Mouse (Mus musculus) heart, embryonic 11.5 days (tissue): ENCODE data around the gene Psg19. TPM values are rescaled to one million over a fixed set of nuclear protein-coding genes. Genes with fewer than 3 reads are reported as not detected.
"Not testable (repeated sequence)": the region's sequence is repeated elsewhere in the genome, so short reads cannot be mapped to it uniquely, and the experiment has no call there.

ENCODE experiments used
- ATAC-seq: fragments of 200-750 bp; cut with Nextera tagmentation; replicated peaks from 2 replicates; pipeline ENCODE4 v1.8.0; 2017; ENCODE audit warnings: moderate library complexity; ENCODE audit not compliant: insufficient number of reproducible peaks, low FRiP score, low TSS enrichment
- H3K27ac ChIP-seq: fragments of 300-500 bp; sonication (generic); 2 replicates; pipeline ENCODE4 v1.5.1; 2014; ENCODE audit warnings: mild to moderate bottlenecking, low read depth, low read length
- H3K27me3 ChIP-seq: fragments of 300-500 bp; sonication (generic); 2 replicates; pipeline ENCODE4 v1.6.1; 2014; ENCODE audit warnings: mild to moderate bottlenecking, low read length, mixed read lengths; ENCODE audit not compliant: control insufficient read depth, insufficient read depth
- H3K36me3 ChIP-seq: fragments of 300-500 bp; sonication (generic); 2 replicates; pipeline ENCODE4 v1.6.1; 2014; ENCODE audit warnings: mild to moderate bottlenecking, low read length, moderate library complexity, mixed read lengths; ENCODE audit not compliant: control insufficient read depth, insufficient read depth
- H3K4me1 ChIP-seq: fragments of 300-500 bp; sonication (generic); 2 replicates; pipeline ENCODE4 v1.6.1; 2014; ENCODE audit warnings: low read length; ENCODE audit not compliant: control insufficient read depth, insufficient read depth
- H3K4me2 ChIP-seq: fragments of 300-500 bp; sonication (generic); 2 replicates; pipeline ENCODE4 v1.6.1; 2014; ENCODE audit warnings: mild to moderate bottlenecking, moderate library complexity
- H3K4me3 ChIP-seq: fragments of 300-500 bp; sonication (generic); 2 replicates; pipeline ENCODE4 v1.5.1; 2014; ENCODE audit warnings: low read depth, low read length
- H3K9ac ChIP-seq: fragments of 300-500 bp; sonication (generic); 2 replicates; pipeline ENCODE4 v1.6.1; 2014; ENCODE audit warnings: mild to moderate bottlenecking, low read depth, low read length, moderate library complexity
- H3K9me3 ChIP-seq: fragments of 300-500 bp; sonication (generic); replicated peaks from 2 replicates; pipeline ENCODE4 v1.6.1; 2016; ENCODE audit warnings: low read length; ENCODE audit not compliant: control insufficient read depth
- WGBS: fragments of 180-500 bp; shearing (Covaris S2); extraction: QIAGEN DNeasy Blood & Tissue Kit; methylation state at CpG from one replicate; pipeline ENCODE4 v1.1.7; 2014; ENCODE audit not compliant: insufficient replicate concordance; 5-methylcytosine and 5-hydroxymethylcytosine counted together
- polyA plus RNA-seq: library from polyadenylated mRNA; unstranded; fragments of >200 nt; fragmentation: Nextera tagmentation; extraction: Ambion mirVana; gene quantifications from 2 replicates; pipeline ENCODE4 v1.2.1, GENCODE M21; 2014

The Psg19 gene
- polyA plus RNA-seq, 1 experiment from 2014 or later: not detected

DNA sequence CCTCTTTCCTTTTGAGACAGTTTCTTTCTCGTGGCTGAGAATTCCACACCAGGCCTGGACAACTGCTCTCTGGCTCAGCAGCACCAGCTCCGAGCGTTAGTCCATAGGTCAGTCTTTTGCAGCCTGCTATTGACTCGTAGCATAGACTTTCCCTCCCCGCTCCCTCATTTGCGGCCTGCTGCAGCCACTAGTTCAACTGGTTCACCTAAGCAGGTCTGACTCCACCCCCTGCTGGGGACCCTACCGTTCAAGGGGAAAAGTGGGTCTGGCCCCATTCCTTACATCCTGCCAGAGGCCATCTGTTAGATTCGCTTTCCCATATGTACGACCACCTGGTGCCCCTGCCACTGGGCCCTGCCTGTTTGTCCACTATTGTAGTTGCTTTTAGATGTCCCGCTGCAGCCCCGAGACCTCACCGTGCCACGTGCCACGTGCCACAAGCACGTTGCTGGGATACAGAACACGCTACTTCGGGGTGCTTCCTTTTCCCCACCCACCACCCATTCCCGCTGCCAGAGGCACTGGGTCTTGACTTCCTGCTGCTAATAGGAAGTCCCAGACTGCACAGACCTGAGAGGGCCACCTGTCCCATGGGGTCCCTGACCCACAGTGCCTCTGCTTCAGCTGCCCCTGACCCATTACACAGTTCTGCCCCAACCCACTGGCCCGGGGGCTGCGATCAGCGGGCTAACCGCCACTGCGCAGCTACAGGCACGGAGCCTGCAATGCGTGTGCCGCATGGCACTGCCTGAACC is 29.6 kb upstream of the Psg19 start:
- H3K9me3 ChIP-seq: no peaks in the 10 kb centered on the region
- no peak overlapping the region for H3K4me3 ChIP-seq
- H3K36me3 ChIP-seq: no peaks in the 10 kb centered on the region
- no peak overlapping the region for H3K4me2 ChIP-seq
- H3K27me3 ChIP-seq: no peaks in the 10 kb centered on the region
- H3K9ac ChIP-seq: peak overlapping the region; percentile 2; the same call in 1 of the 2 replicates
- H3K27ac ChIP-seq: no peak overlapping the region
- 0 out of 2 replicates have a peak, but pooled peaks have one; percentile 35 for ATAC-seq
- WGBS: 58% methylated on average over 26 of the region's 26 CpGs
- no peaks in the 10 kb centered on the region for H3K4me1 ChIP-seq

GRCm38 (mm10) chr7:18821507-18821906 is 23.2 kb upstream of the Psg19 start, which contains the start of gene Psg17:
Psg17 (minus strand) TSS chr7:18821607.
- Histone ChIP-seq H3K9ac (no peak within 1 kb of the TSS), H3K9me3 (no peaks in the 10 kb centered on the region), H3K36me3 (no peaks in the 10 kb centered on the region), H3K4me1 (no peaks in the 10 kb centered on the region), H3K4me3 (no peak within 1 kb of the TSS), H3K27ac (no peak within 1 kb of the TSS), H3K27me3 (no peaks in the 10 kb centered on the region), H3K4me2 (no peak within 1 kb of the TSS)
- ATAC-seq: no peak
- 53% methylated on average over 3 of the region's 3 CpGs for WGBS

DNA sequence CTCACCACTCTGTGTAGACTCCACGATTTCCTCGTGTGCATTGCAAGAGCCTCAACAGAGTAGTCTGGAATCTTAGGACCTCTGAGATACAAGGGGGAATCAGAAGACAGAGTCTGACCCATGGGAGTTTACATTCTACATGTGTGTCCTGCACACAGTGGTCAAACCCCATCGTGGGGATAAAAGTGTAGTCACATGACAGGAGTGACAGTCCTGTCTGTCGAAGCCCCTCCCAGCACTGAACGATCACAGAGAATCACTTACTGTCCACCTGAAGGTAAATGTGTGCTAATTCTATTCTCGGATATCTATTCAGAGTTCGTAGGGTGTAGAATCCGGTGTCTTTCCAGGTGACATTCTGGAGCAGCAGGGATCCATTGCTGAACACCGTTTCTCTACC is 20.0 kb upstream of the Psg19 start:
- Histone ChIP-seq H3K4me1 (no peaks in the 10 kb centered on the region), H3K27me3 (no peaks in the 10 kb centered on the region), H3K27ac (no peak overlapping the region), H3K36me3 (no peaks in the 10 kb centered on the region), H3K4me2 (no peak overlapping the region), H3K9ac (no peak overlapping the region), H3K9me3 (no peaks in the 10 kb centered on the region), H3K4me3 (no peak overlapping the region)
- 73% methylated on average over 9 of the region's 9 CpGs for WGBS
- ATAC-seq: no peak

- no peak for ATAC-seq
- H3K4me3 ChIP-seq: no peak overlapping the region
Measured at GRCm38 (mm10) chr7:18803526-18803925, 5.2 kb upstream of the Psg19 start.

GRCm38 (mm10) chr7:18799129-18799528 is 809 bp upstream of the Psg19 start:
- Histone ChIP-seq H3K4me2 (no peak overlapping the region), H3K36me3 (no peaks in the 10 kb centered on the region), H3K9me3 (no peaks in the 10 kb centered on the region), H3K27me3 (no peaks in the 10 kb centered on the region), H3K4me1 (no peaks in the 10 kb centered on the region), H3K9ac (no peak overlapping the region), H3K4me3 (no peak overlapping the region), H3K27ac (no peak overlapping the region)
- no peak for ATAC-seq
- 33% methylated on average over 3 of the region's 3 CpGs for WGBS

More at GRCm38 (mm10) chr7:18803526-18803925, 5.2 kb upstream of the Psg19 start:
- Histone ChIP-seq H3K27me3 (no peaks in the 10 kb centered on the region), H3K9me3 (no peaks in the 10 kb centered on the region), H3K27ac (no peak overlapping the region), H3K4me2 (no peak overlapping the region), H3K9ac (no peak overlapping the region), H3K4me1 (no peaks in the 10 kb centered on the region), H3K36me3 (no peaks in the 10 kb centered on the region)

DNA sequence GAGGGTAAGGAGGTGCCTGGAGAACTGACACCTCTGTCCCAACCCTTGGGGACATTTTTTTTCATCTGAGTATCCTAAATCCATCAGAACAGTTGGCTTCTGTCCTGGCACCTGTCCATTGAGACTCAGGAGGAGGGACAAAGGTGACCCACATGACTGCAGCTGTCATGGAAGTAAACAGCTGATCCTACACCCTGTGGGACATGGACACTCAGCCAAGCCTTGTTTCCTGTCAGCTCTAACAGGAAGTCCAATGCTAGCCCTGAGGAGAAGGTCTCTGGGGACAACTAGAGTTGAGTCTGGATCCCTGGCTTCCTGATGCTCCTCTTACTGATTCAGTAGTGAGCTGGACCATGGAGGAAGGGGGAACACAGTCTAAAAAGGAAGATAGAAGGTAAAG is 7.6 kb downstream of the Psg19 start:
- not testable (repeated sequence) for H3K4me1 ChIP-seq, H3K4me3 ChIP-seq, H3K27me3 ChIP-seq, H3K4me2 ChIP-seq, ATAC-seq, H3K9ac ChIP-seq, H3K36me3 ChIP-seq, H3K9me3 ChIP-seq, H3K27ac ChIP-seq

DNA sequence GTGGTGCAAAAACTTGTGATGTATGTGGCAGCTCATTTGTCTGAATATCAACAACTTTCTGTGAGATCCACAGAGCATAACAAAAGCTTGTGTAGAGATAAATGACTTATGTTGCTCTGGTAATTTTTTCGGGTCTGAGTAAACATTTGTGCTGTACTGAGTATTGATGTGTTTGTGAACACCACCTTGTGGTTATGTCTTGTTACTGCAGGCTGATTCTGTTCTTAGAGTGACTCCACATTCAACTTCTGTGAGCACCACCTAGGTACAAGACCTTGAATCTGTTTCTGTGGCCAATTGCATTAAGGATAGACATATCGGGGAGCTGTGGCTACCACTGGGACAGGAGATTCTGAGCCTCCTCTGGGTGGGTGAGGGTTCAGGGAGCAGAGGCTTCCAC is 17.0 kb downstream of the Psg19 start:
- H3K4me1 ChIP-seq, H3K36me3 ChIP-seq, ATAC-seq, H3K9ac ChIP-seq, H3K27me3 ChIP-seq, H3K27ac ChIP-seq, H3K4me2 ChIP-seq, H3K9me3 ChIP-seq, H3K4me3 ChIP-seq: not testable (repeated sequence)
- 48% methylated on average over 2 of the region's 2 CpGs for WGBS

DNA sequence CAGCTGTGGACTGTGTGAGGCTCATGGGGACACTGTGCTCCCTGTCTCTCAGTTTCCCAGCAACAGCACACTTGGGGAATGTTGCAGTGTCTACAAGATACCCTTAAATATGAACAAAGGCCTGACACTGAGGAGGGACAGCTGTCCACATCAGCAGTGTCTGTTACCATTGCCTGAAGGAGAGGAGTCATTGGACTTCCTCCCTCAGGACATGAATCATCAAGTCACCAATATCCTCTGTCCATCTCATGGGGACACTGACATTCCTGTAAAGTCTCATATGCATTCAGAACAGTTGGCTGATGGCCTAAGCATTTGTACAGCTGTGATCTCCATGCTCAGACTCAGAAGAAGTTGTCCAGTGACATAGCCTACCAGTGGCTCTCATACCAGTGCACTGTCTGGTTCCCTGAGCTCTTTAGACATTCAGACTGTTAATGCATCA is 19.0 kb downstream of the Psg19 start:
- Histone ChIP-seq H3K36me3 (no peaks in the 10 kb centered on the region), H3K27ac (no peak overlapping the region), H3K9ac (no peak overlapping the region), H3K4me3 (no peak overlapping the region), H3K4me1 (no peaks in the 10 kb centered on the region), H3K9me3 (no peaks in the 10 kb centered on the region; the same call in 1 of the 2 replicates), H3K4me2 (no peak overlapping the region), H3K27me3 (no peaks in the 10 kb centered on the region)
- no peak for ATAC-seq

DNA sequence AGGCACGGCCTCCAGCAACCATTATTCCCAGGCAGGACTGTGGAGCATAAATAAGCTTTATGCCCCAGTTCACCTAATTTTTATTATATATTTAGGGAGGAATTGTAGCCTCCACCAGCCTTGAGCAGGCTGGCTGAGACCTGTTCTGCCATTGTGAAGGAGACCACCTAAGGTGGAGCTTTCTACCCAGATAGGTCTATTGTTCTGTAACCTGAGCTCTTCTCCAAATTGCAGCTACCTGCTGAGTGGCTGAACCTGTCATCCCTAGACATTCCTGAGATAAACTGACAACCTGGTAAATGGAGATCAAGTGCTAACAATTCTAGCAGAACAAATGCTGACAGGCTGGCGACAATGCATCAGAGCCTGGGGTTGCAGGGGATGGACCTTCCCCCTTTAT is 35.4 kb downstream of the Psg19 start:
- not testable (repeated sequence) for H3K9me3 ChIP-seq, H3K4me3 ChIP-seq, H3K27me3 ChIP-seq, H3K36me3 ChIP-seq, H3K4me1 ChIP-seq, H3K27ac ChIP-seq, H3K9ac ChIP-seq, ATAC-seq, H3K4me2 ChIP-seq
- WGBS: 17% methylated on average over 1 of the region's 2 CpGs
